Mouse (Mus musculus): ENCODE results near the gene Per2. TPM values are rescaled to one million over a fixed set of nuclear protein-coding genes. Genes with fewer than 3 reads are reported as not detected.

Gene Per2
- 2.6 and 3.8 TPM in 2 replicates for polyA plus RNA-seq (2015; fragmentation: Nextera tagmentation; extraction: Ambion mirVana)

- Histone ChIP-seq H3K9ac (peak within 1 kb of the TSS; percentile 68), H3K4me1 (peaks cover 46% of the 10 kb centered on the region), H3K4me3 (peak within 1 kb of the TSS; percentile 70), H3K4me2 (peak within 1 kb of the TSS; percentile 85), H3K36me3 (ENCODE audit: poor library complexity, severe bottlenecking) (no peaks in the 10 kb centered on the region), H3K27ac (peak within 1 kb of the TSS; percentile 54), H3K9me3 (replicated peaks) (no peaks in the 10 kb centered on the region), H3K27me3 (peaks cover 6% of the 10 kb centered on the region; the same call in 1 of the 2 replicates)
- WGBS, result under 1% methylated on average over 87 of the region's 91 CpGs
- ATAC-seq, result peak; percentile 98
Observed at GRCm38 (mm10) chr1:91459059-91459809, at the start of gene Per2. Per2 (minus strand) TSS chr1:91459324.

DNA sequence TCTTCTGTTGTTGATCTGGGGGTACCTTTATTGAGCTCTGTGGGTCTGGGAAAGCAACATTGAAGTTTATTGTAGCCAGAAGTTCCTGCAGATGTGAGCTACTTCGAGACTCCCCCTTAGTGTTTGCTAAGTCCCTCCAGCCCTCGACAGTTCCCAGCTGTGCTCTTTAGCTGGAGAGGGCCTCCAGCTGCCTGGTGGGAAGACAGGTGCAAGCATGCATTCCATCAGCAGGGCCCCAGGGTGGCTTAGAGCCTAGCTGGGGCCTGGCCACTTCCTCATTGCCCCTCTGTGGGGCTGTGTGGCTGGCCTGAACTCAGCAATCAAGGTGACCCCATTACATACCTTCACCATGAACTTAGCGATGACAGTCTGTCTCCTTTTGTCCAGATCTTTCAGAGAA is 45.5 kb upstream of the Per2 start:
- Histone ChIP-seq H3K27me3 (no peaks in the 10 kb centered on the region), H3K9me3 (replicated peaks) (no peaks in the 10 kb centered on the region), H3K36me3 (ENCODE audit: poor library complexity, severe bottlenecking) (peaks cover 82% of the 10 kb centered on the region), H3K4me2 (no peak overlapping the region), H3K4me3 (no peak overlapping the region), H3K27ac (no peak overlapping the region), H3K9ac (no peak overlapping the region), H3K4me1 (no peaks in the 10 kb centered on the region)
- ATAC-seq, result no peak
- WGBS, result 87% methylated on average over 3 of the region's 3 CpGs

DNA sequence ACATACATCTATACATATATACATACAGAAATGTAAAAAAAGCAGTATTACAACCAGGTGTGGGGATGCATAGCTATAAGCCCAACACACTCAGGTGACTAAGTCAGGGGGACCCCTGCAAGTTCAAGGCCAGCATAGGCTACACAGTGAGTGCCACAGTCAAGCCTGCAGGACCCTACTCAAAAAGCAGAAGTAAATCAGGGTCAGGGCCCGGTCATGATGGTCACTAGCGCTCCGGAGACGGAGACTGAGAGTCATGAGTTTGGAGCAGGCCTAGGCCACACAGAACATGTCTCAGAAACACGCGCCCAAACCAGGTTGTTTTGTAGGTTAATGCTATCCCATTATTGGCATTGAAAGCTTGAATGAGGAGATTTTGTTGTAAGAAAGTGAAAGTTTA is 39.5 kb upstream of the Per2 start:
- ATAC-seq, result no peak
- 95% methylated on average over 6 of the region's 6 CpGs for WGBS
- no peak overlapping the region for H3K4me3 ChIP-seq

DNA sequence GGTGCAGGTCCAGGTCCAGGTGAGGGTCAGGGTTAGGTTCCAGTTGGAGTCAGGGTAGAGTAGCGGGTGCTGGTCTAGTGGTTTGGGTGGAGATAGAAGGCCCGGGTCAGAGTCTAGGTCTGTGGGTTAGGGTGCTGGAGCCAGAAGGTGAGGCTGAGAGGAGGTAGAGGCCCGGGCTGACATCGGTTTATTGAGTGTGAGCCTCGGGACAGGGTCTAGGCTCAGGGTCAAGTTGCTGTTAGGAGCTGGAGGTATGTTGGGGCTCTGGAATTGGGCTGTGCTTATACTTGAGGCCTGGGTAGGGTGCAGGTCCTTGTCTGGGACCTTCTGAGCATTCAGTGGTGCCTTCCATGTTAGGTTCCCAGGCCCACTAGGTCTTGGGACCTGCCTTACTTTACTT is 36.2 kb upstream of the Per2 start:
- peak overlapping the region; percentile 83 for H3K4me2 ChIP-seq
- no peaks in the 10 kb centered on the region for H3K9me3 ChIP-seq (replicated peaks)
- H3K36me3 ChIP-seq (ENCODE audit: poor library complexity, severe bottlenecking), result peaks cover 9% of the 10 kb centered on the region
- 63% methylated on average over 5 of the region's 5 CpGs for WGBS
- ATAC-seq, result peak; percentile 41
- no peaks in the 10 kb centered on the region for H3K27me3 ChIP-seq
- H3K4me3 ChIP-seq, result peak overlapping the region; percentile 84
- H3K27ac ChIP-seq, result no peak overlapping the region
- H3K9ac ChIP-seq, result peak overlapping the region; percentile 88
- H3K4me1 ChIP-seq, result peaks cover 22% of the 10 kb centered on the region

More for the DNA sequence above, 39.5 kb upstream of the Per2 start:
- H3K9me3 ChIP-seq (replicated peaks), result no peaks in the 10 kb centered on the region
- H3K4me1 ChIP-seq, result peaks cover 22% of the 10 kb centered on the region
- H3K9ac ChIP-seq, result no peak overlapping the region
- peaks cover 39% of the 10 kb centered on the region for H3K36me3 ChIP-seq (ENCODE audit: poor library complexity, severe bottlenecking)
- H3K4me2 ChIP-seq, result no peak overlapping the region
- no peak overlapping the region for H3K27ac ChIP-seq
- H3K27me3 ChIP-seq, result no peaks in the 10 kb centered on the region

- no peaks in the 10 kb centered on the region for H3K27me3 ChIP-seq
- peak; percentile 99 for ATAC-seq
- H3K36me3 ChIP-seq (ENCODE audit: poor library complexity, severe bottlenecking), result peaks cover 2% of the 10 kb centered on the region; the same call in 1 of the 2 replicates
- H3K27ac ChIP-seq, result no peak within 1 kb of the TSS
- under 1% methylated on average over 68 of the region's 79 CpGs for WGBS
- peak within 1 kb of the TSS; percentile 88 for H3K9ac ChIP-seq
- peaks cover 22% of the 10 kb centered on the region for H3K4me1 ChIP-seq
- H3K9me3 ChIP-seq (replicated peaks), result no peaks in the 10 kb centered on the region
- H3K4me3 ChIP-seq, result peak within 1 kb of the TSS; percentile 84
- peak within 1 kb of the TSS; percentile 83 for H3K4me2 ChIP-seq
Observed at GRCm38 (mm10) chr1:91494457-91495140, 35.5 kb upstream of the Per2 start, which contains the start of gene Traf3ip1. Traf3ip1 (plus strand) TSS chr1:91494647.

DNA sequence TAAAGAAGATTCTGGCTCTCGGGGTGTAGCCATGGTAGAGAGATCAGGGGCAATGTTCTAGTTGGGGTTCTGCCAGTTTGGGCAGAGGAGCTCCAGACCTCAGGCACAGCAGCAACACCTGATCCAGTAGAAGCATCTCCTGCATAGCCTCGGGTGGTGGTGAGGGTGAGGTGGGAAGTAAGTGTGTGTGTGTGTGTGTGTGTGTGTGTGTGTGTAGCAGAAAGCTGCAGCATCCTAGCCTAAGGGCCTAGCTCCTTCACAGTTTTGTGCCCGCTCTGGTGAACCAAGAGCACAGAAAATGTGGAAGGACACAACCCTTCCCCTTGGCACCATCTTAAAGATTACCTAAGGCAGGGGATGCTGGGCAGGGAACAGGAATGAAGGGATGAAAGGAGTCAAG is 34.8 kb upstream of the Per2 start:
- Histone ChIP-seq H3K9me3 (replicated peaks) (no peaks in the 10 kb centered on the region), H3K9ac (peak overlapping the region; percentile 88), H3K27ac (no peak overlapping the region), H3K4me3 (peak overlapping the region; percentile 84), H3K27me3 (no peaks in the 10 kb centered on the region), H3K4me2 (peak overlapping the region; percentile 83), H3K4me1 (peaks cover 22% of the 10 kb centered on the region), H3K36me3 (ENCODE audit: poor library complexity, severe bottlenecking) (no peaks in the 10 kb centered on the region)
- ATAC-seq, result no peak; the same call in none of the 2 replicates
- 53% methylated on average over 3 of the region's 3 CpGs for WGBS

GRCm38 (mm10) chr1:91492740-91493139 is 33.6 kb upstream of the Per2 start:
- no peak overlapping the region for H3K4me3 ChIP-seq
- H3K27ac ChIP-seq, result no peak overlapping the region
- no peaks in the 10 kb centered on the region for H3K27me3 ChIP-seq
- no peak overlapping the region for H3K9ac ChIP-seq
- H3K4me1 ChIP-seq, result peaks cover 22% of the 10 kb centered on the region
- H3K4me2 ChIP-seq, result no peak overlapping the region
- ATAC-seq, result no peak
- H3K36me3 ChIP-seq (ENCODE audit: poor library complexity, severe bottlenecking), result no peaks in the 10 kb centered on the region
- H3K9me3 ChIP-seq (replicated peaks), result no peaks in the 10 kb centered on the region
- 3% methylated on average over 2 of the region's 2 CpGs for WGBS

GRCm38 (mm10) chr1:91490322-91490721 is 31.2 kb upstream of the Per2 start:
- Histone ChIP-seq H3K27me3 (no peaks in the 10 kb centered on the region), H3K4me2 (no peak overlapping the region), H3K27ac (no peak overlapping the region), H3K4me1 (peaks cover 11% of the 10 kb centered on the region), H3K36me3 (ENCODE audit: poor library complexity, severe bottlenecking) (no peaks in the 10 kb centered on the region), H3K4me3 (no peak overlapping the region), H3K9me3 (replicated peaks) (no peaks in the 10 kb centered on the region), H3K9ac (no peak overlapping the region)
- 72% methylated on average over 1 of the region's 1 CpGs for WGBS
- ATAC-seq, result no peak

- H3K36me3 ChIP-seq (ENCODE audit: poor library complexity, severe bottlenecking), result no peaks in the 10 kb centered on the region
- H3K9me3 ChIP-seq (replicated peaks), result no peaks in the 10 kb centered on the region
- no peak overlapping the region for H3K9ac ChIP-seq
- no peak overlapping the region for H3K4me2 ChIP-seq
- ATAC-seq, result no peak
- H3K4me3 ChIP-seq, result no peak overlapping the region
- no peaks in the 10 kb centered on the region for H3K4me1 ChIP-seq
- 82% methylated on average over 3 of the region's 3 CpGs for WGBS
- no peak overlapping the region for H3K27ac ChIP-seq
- H3K27me3 ChIP-seq, result no peaks in the 10 kb centered on the region
Observed at GRCm38 (mm10) chr1:91486165-91486564, 27.0 kb upstream of the Per2 start.

- ATAC-seq, result no peak
- Histone ChIP-seq H3K4me3 (no peak overlapping the region), H3K36me3 (ENCODE audit: poor library complexity, severe bottlenecking) (no peaks in the 10 kb centered on the region), H3K4me2 (no peak overlapping the region), H3K4me1 (no peaks in the 10 kb centered on the region), H3K27me3 (no peaks in the 10 kb centered on the region), H3K27ac (no peak overlapping the region), H3K9me3 (replicated peaks) (no peaks in the 10 kb centered on the region), H3K9ac (no peak overlapping the region)
- 69% methylated on average over 3 of the region's 3 CpGs for WGBS
Observed at GRCm38 (mm10) chr1:91485422-91485821, 26.3 kb upstream of the Per2 start.

- ATAC-seq, result no peak
- Histone ChIP-seq H3K27me3 (no peaks in the 10 kb centered on the region), H3K4me1 (no peaks in the 10 kb centered on the region), H3K4me2 (no peak overlapping the region), H3K9me3 (replicated peaks) (no peaks in the 10 kb centered on the region; the same call in 1 of the 2 replicates), H3K4me3 (no peak overlapping the region), H3K27ac (no peak overlapping the region), H3K36me3 (ENCODE audit: poor library complexity, severe bottlenecking) (no peaks in the 10 kb centered on the region), H3K9ac (no peak overlapping the region)
- 69% methylated on average over 5 of the region's 5 CpGs for WGBS
Observed at GRCm38 (mm10) chr1:91484011-91484346, 24.9 kb upstream of the Per2 start.

DNA sequence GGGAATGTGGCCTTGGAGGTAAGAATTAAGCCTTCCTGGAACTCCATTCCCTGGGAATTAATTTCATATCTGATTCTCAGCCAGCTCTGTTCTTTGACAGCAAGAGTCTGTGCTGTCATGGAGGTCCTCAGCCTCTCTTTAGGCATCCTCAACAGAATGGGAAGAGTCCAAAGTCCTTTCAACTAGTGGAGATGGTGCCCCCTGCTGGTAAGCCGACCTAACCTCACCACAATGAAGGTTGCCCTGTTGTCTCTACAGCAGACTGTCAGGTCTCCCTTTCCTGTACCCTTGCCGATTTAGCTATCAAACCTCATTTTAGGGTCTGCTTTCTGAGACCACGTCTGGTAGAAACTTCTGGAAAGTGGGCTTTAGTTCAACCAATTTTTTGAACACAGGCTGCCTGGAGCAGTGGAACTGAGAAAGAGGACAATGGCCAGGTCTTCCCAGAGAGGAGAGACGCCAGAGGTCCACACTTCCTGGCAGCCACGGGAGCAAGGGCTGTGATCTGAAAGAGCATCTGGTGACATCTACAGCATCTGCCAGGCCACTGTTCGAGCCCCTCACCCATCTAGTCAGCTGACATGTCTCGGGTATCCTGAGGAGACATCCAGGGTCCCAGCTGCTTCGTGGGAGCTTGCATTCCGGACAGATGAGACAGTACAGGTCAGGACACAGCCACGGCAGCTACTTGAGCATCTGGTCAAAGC is 24.3 kb upstream of the Per2 start:
- no peak overlapping the region for H3K4me3 ChIP-seq
- H3K36me3 ChIP-seq (ENCODE audit: poor library complexity, severe bottlenecking), result no peaks in the 10 kb centered on the region
- 57% methylated on average over 10 of the region's 10 CpGs for WGBS
- peak; percentile 63; the same call in 1 of the 2 replicates for ATAC-seq
- H3K27me3 ChIP-seq, result no peaks in the 10 kb centered on the region
- H3K9me3 ChIP-seq (replicated peaks), result no peaks in the 10 kb centered on the region; the same call in 1 of the 2 replicates
- H3K4me1 ChIP-seq, result no peaks in the 10 kb centered on the region
- H3K27ac ChIP-seq, result no peak overlapping the region
- H3K4me2 ChIP-seq, result no peak overlapping the region
- H3K9ac ChIP-seq, result no peak overlapping the region

All from forebrain, embryonic 13.5 days (tissue).